Mouse (Mus musculus) left cerebral cortex, postnatal 10 days (tissue): Measurements from ENCODE around the gene Castor2. TPM values are rescaled to one million over a fixed set of nuclear protein-coding genes. Genes with fewer than 3 reads are reported as not detected.
A peak's percentile ranks its signal among the peaks of the same experiment; 100 is the strongest.

ENCODE experiments used
- DNase-seq, 2 experiments: peaks; one replicate each; pipeline ENCODE4 v3.0.0; 2021 to 2022; ENCODE audit warnings: low spot score in 2 of 2, mixed read lengths in 1 of 2; ENCODE audit errors: extremely low spot score in 1 of 2
- intact Hi-C: fragments of 180-260 bp; cut with DNase I; formaldehyde crosslinking; loops from one replicate; pipeline ENCODE4 v1.15.1; 2025
- total RNA-seq, 2 experiments: library from RNA; stranded (reverse); gene quantifications; 2 replicates each; pipeline ENCODE4 v1.2.3; 2021

Castor2 gene
- total RNA-seq, 2 experiments from 2014 or later, result 54.9 to 57.6 TPM

DNA sequence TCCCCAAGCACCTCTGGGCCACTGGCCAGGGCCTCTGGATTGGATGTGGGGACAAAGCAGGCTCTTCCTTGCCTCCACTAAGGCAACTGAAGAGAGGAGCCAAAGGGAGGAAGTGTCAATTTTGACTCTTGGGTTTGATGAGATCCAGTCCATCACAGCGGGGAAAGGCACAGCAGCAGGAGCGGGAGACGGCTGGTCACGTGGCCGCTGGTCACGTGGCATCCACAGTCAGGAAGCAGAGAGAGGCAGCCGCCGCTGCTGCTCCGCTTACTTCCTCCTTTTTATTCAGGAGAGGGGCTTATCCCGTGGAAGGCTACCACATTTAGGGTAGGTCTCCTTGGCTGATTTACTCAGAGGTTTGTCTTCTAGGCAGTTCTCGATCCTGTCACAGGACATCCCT, 42.9 kb downstream of the Castor2 start:
- intact Hi-C loops, result no loop called here

DNA sequence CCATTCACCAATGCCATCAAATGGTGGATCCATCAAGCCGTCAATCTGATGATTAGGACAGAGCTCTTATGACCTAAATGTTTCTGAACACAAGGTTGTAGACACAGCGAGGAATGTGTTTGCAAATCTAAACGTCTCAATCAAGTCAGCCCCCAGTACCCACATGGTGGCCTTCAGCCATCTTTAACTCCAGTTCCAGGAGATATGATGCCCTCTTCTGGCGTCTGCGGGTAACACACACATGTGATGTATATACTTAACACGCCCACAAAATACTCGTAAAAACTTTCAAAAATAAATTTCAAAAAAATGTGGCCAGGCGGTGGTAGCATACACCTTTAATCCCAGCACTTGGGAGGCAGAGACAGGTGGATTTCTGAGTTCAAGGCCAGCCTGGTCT, 45.5 kb downstream of the Castor2 start:
- intact Hi-C loops, result no loop called here
- DNase-seq, result no peak

More for the DNA sequence above, 42.9 kb downstream of the Castor2 start:
- DNase-seq, result no peak

DNA sequence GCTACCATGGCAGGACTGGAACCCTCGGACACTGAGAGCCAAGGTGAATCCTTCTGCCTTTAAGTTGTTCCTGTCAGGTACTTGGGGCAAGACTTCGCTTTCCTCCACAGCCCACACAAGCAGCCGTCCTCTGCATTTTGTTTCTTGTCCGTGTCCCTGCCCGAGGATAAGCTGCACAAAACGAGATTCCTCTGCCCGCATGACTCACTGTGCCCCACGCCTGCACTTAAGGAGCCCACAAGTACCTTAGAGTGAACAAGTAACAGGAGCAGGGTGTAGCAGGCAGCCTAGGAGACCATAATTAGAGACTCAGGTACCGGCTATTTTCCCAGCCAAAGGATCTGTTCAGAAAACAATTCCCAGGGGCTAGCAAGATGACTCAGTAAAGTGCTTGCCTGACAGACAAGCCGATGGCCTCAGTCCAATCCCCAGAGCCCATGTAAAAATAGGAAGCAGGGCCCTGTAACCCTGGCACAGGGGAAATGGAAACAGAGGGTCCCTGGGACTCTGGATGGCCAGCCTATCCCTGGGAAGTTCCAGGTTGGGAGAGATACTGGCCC, 47.8 kb downstream of the Castor2 start:
- DNase-seq, result no peak
- intact Hi-C loops, result no loop called here

DNA sequence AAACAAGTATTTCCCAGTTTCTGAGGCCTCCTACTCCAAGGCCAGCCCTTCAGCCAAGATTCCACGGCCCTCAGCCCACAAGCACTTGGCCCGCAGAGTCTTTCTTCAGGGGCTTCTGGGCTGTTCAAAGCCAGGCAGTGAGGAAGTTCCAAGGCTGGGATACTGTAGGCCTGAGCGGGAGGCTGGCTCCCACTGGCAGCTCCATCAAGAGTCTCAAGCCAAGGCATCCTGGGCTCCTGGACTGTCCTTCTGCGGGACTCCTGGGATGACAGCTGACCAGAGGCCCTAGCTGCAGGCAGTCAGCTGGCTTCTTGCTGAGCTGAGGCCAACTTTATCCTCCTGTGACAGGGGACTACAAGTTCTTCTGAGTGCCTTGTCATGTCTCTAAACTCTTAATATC, 48.6 kb downstream of the Castor2 start:
- intact Hi-C loops, result no loop called here
- no peak for DNase-seq

DNA sequence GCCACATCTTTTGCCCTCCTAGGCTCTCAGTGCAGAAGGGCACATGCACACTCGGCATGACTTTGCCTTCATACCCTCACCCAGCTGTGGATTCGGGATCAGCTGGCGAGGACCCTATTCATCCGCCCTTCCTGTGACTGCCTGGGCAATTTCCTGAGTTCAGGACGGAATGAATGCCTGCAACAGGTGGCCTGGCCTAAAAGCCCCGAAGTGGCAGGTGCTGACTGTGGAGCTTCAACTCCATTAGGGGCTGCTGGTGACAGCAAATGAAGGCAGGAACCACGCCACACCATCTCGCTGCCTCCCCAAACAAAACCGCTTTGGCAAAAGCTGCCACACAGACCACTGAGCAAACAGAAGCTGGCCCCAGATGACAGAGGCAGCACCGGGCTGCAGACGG, 52.4 kb downstream of the Castor2 start:
- DNase-seq, result no peak
- intact Hi-C loops, result no loop called here

DNA sequence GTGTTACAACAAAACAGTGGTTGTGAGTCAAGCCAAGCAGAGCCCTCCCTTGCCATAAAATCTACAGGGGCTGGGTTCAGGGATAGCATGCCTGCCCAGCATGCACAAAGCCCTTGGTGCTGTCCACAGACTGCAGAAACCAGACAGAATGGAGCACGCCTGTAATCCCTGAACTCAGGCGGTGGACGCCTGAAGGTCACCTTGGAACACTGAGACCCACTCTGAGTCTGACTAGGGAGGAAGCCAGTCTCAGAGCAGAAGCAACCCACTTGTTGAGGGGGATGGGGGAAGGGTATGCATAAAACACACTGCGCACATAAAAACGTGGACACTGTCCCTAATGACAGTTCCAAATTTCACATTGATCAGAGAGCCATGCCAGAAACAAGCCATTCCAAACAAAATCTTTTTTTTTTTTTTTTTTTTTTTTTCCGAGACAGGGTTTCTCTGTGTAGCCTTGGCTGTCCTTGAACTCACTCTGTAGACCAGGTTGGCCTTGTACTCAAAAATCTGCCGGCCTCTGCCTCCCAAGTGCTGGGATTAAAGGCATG, 56.5 kb downstream of the Castor2 start:
- intact Hi-C loops, result no loop called here
- DNase-seq, result no peak

DNA sequence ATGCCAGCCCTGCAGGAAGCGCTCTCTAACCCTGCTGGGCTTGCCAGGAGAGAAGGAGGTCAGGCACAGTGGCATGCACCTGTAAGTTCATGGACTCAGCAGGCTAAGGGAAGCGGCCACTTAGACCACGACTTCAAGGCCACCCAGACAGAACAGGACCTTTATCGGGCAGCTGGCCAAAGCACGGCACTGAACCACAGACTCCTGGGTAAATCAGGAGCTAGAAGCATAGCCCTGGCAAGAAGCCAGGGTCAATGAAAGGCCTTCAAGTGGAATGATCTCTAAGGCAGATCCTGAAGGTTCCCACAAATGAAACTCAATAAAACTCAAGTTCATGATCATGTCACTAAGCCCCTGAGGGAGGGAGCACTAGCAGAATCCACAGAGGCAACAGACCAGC, 65.2 kb downstream of the Castor2 start:
- intact Hi-C loops, result no loop called here

DNA sequence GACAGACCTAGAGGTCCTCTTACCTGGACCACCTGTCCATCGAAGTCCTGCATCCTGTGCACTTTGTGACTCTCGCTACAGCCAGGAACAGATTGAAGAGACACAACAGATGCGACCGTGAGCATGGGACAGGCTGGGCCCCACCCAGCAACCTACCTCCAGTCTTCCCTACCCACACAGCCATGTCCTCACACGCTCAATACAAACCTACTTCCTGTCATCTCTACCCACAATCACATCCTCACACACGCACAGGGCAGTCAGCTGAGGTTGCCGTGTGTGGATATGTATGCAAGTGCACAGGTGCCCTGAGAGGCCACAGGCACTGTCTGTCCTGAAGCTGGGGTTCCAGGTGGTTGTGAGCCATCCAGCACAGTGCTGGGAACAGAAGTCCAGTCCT, 67.1 kb downstream of the Castor2 start:
- DNase-seq, result no peak
- intact Hi-C loops, result no loop called here

More for the DNA sequence above, 65.2 kb downstream of the Castor2 start:
- peak in 1 of 2 experiments; percentile 59 for DNase-seq

DNA sequence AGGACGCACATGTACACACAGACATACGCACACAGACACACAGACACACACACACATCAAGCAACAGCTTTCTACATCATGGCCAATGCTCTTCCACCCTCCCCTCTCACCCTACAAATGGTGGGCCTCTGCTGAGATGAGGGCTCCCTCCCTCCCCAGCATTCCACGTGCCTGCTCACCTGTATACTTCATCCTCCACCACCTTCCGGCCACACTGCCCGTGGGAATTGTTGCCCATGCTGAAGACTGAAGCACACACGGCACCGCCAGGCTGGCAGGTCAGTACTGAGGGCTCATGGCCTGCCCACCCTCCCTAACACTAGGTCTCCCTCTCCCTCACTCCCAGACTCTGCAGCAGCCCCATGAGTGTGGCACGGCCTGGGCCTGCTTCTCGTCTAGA, 68.5 kb downstream of the Castor2 start:
- intact Hi-C loops, result no loop called here
- DNase-seq, result no peak

DNA sequence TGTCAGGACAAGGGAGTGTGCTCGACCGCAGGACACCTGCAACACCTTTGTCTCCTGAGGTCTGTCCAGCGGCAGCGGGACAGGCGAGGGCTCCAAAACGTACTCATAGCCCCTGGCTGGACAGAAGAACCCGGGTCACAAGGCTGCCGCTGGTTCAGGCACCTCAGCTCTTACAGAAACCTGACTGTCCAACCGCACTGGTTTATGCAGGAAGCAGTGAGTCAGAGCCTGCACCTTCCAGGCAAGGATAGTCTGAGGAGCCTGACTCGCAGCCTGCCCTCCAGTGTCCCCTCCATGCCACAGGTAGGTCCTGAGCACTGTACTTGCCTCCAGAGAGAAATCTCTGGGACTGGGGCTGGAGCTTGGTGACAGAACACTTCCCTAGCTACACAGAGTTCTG, 69.7 kb downstream of the Castor2 start:
- intact Hi-C loops, result no loop called here

DNA sequence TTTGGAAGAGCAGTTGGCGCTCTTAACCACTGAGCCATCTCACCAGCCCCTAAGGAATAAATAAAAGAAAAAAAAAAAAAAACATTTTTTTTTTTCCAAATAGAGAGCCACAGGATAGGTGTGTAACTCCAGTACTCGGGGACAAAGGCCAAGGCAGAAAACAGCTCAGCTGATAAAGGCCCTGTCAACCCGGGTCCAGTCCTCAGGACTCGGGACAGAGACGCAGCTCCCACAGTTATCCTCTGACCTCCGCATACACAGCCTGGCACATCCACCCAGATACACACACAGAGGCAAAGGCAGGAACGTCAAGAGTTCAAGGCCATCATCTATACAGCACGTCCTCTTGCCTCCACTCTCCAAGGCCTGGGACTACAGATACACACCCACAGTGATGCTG, 70.7 kb downstream of the Castor2 start:
- intact Hi-C loops, result no loop called here
- no peak for DNase-seq

More for the DNA sequence above, 69.7 kb downstream of the Castor2 start:
- no peak for DNase-seq

DNA sequence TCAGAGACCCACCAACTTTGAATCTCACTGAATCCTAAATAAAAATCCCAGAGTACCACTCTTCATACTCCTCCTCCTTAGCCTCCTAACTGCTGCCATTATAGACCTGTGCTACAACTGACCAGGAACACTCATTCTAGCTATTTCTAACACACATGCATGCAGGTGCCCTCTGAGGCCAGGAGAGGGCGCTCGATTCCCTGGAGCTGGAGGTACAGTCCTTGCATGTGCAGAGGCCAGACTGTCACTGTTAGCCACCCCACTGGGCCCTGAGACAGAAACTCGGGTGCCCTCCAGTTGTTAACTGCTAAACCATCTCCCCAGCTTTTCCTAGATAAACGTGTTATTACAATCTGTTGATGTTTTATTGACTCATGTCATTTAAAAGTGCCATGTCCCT, 73.7 kb downstream of the Castor2 start:
- intact Hi-C loops, result no loop called here
- no peak for DNase-seq

DNA sequence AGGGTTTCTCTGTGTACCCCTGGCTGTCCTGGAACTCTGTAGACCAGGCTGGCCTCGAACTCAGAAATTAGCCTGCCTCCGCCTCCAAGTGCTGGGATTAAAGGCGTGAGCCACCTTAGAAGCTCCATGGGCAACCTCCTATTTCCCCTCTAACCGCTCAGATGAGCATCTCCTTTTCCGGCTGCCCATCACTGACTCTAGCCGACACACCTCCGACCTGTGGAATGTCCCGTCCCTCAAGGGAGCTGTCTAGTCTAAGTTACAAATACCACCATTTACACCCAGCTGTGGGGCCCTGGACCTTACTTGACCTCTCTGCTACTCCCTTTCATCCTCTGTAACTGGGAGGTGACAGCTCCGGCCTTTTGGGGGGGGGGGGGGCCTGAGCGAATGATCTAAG, 76.2 kb downstream of the Castor2 start:
- no peak for DNase-seq
- intact Hi-C loops, result no loop called here

DNA sequence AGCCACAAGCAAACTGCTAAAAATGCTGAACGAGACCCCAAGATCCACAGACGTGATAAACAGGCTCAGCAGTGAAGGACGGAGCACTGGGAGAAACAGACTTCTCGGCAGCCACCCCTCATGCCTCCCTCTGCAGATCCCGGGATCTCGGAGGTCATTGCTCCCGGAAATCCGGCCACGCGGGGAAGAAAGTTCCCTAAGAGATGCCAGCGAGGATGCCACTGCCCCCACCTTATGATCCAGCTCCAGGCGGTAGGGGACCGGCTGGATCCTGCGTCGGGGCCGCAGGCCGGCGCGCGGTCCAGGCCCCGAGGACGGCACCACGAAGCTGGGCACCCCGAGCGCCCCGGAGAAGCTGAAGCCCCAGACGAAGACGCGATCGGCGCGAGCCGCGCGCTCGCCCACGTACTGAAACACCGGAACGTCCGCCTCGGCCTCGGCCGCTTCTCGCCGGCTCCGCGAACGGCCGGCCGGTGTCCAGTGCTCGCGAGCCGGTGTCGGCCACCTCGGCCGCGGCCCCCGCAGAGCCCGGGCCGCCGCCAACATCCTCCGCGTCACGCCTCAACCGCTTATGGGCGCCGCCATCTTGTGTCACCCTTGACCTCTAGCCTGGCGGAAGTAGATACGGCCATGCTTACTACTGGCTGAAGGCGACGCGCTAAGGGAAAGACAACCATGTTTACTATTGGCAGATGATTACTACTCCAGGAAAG, 76.8 kb downstream of the Castor2 start, which contains the start of gene Rcc1l:
TSS of gene Rcc1l (minus strand) at position 606 of the 713 bp plus-strand sequence.
- intact Hi-C loops, result no loop called here
- peak; percentile 87 to 89 for DNase-seq

DNA sequence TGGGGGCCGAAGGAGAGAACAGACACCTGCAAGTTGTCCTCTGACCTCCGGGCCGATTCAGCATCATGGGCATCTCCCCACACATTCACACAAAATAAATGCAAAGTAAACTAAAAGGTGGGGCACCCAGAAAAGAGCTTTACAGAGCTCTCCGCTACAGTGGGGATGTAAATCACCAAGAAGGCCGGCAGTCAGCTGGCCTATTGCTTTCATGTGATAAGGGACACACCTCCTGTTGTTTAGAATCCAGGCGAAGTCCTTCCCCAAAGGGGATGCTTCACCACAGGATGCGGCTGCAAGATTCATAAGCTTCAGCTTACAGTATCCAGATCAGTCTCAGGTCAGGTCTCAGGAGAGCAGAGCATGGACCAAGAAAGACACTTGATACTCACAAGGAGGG, 79.0 kb downstream of the Castor2 start:
- no peak for DNase-seq
- intact Hi-C loops, result no loop called here

DNA sequence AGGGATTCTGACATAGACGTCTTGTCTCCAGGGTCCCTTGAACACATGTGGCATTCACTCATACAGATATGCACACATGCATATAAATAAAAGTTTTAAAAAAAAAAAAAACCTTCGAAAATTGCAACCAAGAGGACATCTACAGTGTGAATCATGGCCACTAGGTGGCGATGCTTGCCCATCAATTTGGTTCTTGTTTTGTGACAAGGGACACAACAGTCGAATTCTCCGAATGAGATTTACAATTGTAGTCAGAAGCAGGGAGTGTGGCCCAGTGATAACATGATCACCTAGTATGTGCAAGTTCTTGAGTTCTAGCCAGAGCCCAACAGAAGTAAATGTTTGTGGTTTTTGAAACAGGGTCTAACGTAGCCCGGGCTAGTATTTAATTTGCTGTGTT, 80.4 kb downstream of the Castor2 start:
- DNase-seq, result peak; percentile 77 to 84
- intact Hi-C loops, result loop anchor here (2.0 kb wide), 2 partner anchors 161 to 307 kb away; no protein-coding TSS in a partner anchor

DNA sequence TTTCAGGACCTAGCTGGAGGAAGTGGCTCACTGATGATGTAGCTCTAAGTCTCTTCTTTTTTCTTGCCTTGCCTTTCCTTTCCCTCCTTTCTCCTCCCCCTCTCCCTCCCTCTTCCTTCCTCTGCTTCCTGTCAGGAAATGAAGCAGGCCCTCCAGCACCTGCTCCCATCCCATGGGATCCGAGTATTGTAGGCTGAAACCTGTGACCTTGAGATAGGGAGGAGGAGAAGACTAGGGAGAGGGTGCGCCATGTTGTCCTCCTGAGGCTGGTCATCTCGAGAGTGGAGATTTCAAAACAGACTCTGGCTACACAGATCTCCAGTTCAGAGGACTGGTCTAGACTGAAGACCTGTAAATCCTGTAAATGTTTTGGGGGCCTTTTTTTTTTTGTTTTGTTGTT, 82.7 kb downstream of the Castor2 start:
- DNase-seq, result no peak
- intact Hi-C loops, result no loop called here

DNA sequence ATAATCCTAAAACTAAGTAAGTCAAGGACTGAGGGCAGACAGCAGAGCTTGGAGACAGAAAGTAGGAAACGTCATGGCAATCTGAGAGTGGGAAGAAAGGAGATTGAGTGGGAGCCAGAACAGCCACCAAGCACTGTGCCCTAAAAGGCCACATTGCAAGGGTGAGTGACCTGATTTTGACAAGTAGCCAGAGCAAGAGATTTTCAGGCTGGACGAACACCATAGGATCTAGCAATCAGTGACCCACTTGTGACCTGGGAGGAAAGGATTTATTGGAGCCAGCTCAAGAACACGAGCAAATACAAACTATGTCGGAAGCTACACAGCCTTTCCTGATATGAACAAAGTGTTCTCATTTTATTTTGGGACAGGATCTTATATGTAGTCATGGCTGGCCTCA, 83.2 kb downstream of the Castor2 start:
- intact Hi-C loops, result no loop called here
- DNase-seq, result no peak

DNA sequence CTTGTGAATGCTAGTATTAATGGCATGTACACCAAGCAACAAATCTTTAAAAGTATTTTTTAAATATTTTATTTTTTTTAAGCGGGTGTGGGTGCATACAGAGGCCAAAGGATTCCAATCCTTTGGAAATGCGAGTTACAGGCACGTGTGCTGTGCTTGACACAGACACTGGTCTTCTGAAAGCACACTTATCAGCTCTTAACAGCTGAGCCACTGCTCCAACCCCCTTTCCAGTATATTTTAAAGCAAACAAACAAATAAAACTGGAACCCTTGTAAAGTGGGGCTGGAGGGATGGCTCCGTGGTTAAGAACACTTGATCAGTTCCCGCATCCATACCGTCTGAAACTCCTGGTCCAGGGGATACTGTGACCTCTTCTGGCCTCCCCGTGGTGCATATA, 83.7 kb downstream of the Castor2 start:
- no peak for DNase-seq
- intact Hi-C loops, result no loop called here
